Mouse (Mus musculus): ENCODE data around the gene Pitpnc1. TPM values are rescaled to one million over a fixed set of nuclear protein-coding genes. Genes with fewer than 3 reads are reported as not detected.

Gene Pitpnc1
- polyA plus RNA-seq, 1 experiment from 2014 or later: 16.2 TPM

- Histone ChIP-seq H3K27me3 (ENCODE audit: insufficient read depth, low read length) (no peaks in the 10 kb centered on the region), H3K4me3 (ENCODE audit: low read depth, low read length) (no peak overlapping the region), H3K36me3 (ENCODE audit: insufficient read depth) (no peaks in the 10 kb centered on the region), H3K4me1 (ENCODE audit: insufficient read depth) (0 out of 2 replicates have a peak, but pooled peaks cover 5% of the 10 kb centered on the region), H3K27ac (ENCODE audit: low read depth) (peak overlapping the region; percentile 61; the same call in 1 of the 2 replicates), H3K4me2 (no peak overlapping the region), H3K9ac (no peak overlapping the region), H3K9me3 (ENCODE audit: low read depth, low read length) (no peaks in the 10 kb centered on the region)
- no peak for ATAC-seq (ENCODE audit: insufficient read depth)
- TF ChIP-seq CTCF (IDR thresholded peaks at IDR 0.05; ENCODE audit: low read depth): no peak
- no peak for DNase-seq
- 74% methylated on average over 8 of the region's 8 CpGs for WGBS
These were observed 115.9 kb downstream of the Pitpnc1 start for GRCm38 (mm10) chr11:107354499-107355143.

- no peak overlapping the region for H3K27ac ChIP-seq (ENCODE audit: low read depth)
- WGBS: 40% methylated on average over 7 of the region's 7 CpGs
- no peak overlapping the region for H3K4me3 ChIP-seq (ENCODE audit: low read depth, low read length)
- H3K4me2 ChIP-seq: no peak overlapping the region
- no peaks in the 10 kb centered on the region for H3K36me3 ChIP-seq (ENCODE audit: insufficient read depth)
- DNase-seq (no peak), ATAC-seq (ENCODE audit: insufficient read depth) (no peak)
- no peak for TF ChIP-seq CTCF (IDR thresholded peaks at IDR 0.05; ENCODE audit: low read depth)
- no peaks in the 10 kb centered on the region for H3K27me3 ChIP-seq (ENCODE audit: insufficient read depth, low read length)
- H3K9me3 ChIP-seq (ENCODE audit: low read depth, low read length): no peaks in the 10 kb centered on the region
- 0 out of 2 replicates have a peak, but pooled peaks cover 5% of the 10 kb centered on the region for H3K4me1 ChIP-seq (ENCODE audit: insufficient read depth)
- no peak overlapping the region for H3K9ac ChIP-seq
These were observed 117.9 kb downstream of the Pitpnc1 start for GRCm38 (mm10) chr11:107352596-107352995.

GRCm38 (mm10) chr11:107349756-107350155, 120.7 kb downstream of the Pitpnc1 start:
- Histone ChIP-seq H3K36me3 (ENCODE audit: insufficient read depth) (no peaks in the 10 kb centered on the region), H3K9me3 (ENCODE audit: low read depth, low read length) (no peaks in the 10 kb centered on the region), H3K27ac (ENCODE audit: low read depth) (no peak overlapping the region), H3K27me3 (ENCODE audit: insufficient read depth, low read length) (no peaks in the 10 kb centered on the region), H3K4me1 (ENCODE audit: insufficient read depth) (0 out of 2 replicates have a peak, but pooled peaks cover 2% of the 10 kb centered on the region), H3K4me3 (ENCODE audit: low read depth, low read length) (no peak overlapping the region), H3K9ac (no peak overlapping the region), H3K4me2 (no peak overlapping the region)
- ATAC-seq (ENCODE audit: insufficient read depth): no peak
- no peak for TF ChIP-seq CTCF (IDR thresholded peaks at IDR 0.05; ENCODE audit: low read depth)
- WGBS: 87% methylated on average over 7 of the region's 7 CpGs
- DNase-seq: no peak

- H3K4me3 ChIP-seq (ENCODE audit: low read depth, low read length): no peak overlapping the region
- ATAC-seq (ENCODE audit: insufficient read depth): no peak
- H3K27ac ChIP-seq (ENCODE audit: low read depth): no peak overlapping the region
- H3K4me2 ChIP-seq: no peak overlapping the region
- DNase-seq: no peak
- no peaks in the 10 kb centered on the region for H3K9me3 ChIP-seq (ENCODE audit: low read depth, low read length)
- H3K27me3 ChIP-seq (ENCODE audit: insufficient read depth, low read length): no peaks in the 10 kb centered on the region
- no peak overlapping the region for H3K9ac ChIP-seq
- peaks cover 9% of the 10 kb centered on the region; the same call in 1 of the 2 replicates for H3K4me1 ChIP-seq (ENCODE audit: insufficient read depth)
- H3K36me3 ChIP-seq (ENCODE audit: insufficient read depth): no peaks in the 10 kb centered on the region
- TF ChIP-seq CTCF (IDR thresholded peaks at IDR 0.05; ENCODE audit: low read depth): no peak
- WGBS: 77% methylated on average over 4 of the region's 4 CpGs
These were observed 127.5 kb downstream of the Pitpnc1 start for GRCm38 (mm10) chr11:107343031-107343430.

GRCm38 (mm10) chr11:107342432-107342831, 128.1 kb downstream of the Pitpnc1 start:
- Histone ChIP-seq H3K9me3 (ENCODE audit: low read depth, low read length) (no peaks in the 10 kb centered on the region), H3K4me2 (no peak overlapping the region), H3K27me3 (ENCODE audit: insufficient read depth, low read length) (no peaks in the 10 kb centered on the region), H3K4me3 (ENCODE audit: low read depth, low read length) (no peak overlapping the region), H3K9ac (no peak overlapping the region), H3K4me1 (ENCODE audit: insufficient read depth) (peaks cover 15% of the 10 kb centered on the region; the same call in 1 of the 2 replicates), H3K27ac (ENCODE audit: low read depth) (no peak overlapping the region), H3K36me3 (ENCODE audit: insufficient read depth) (no peaks in the 10 kb centered on the region)
- DNase-seq (no peak), ATAC-seq (ENCODE audit: insufficient read depth) (no peak)
- TF ChIP-seq CTCF (IDR thresholded peaks at IDR 0.05; ENCODE audit: low read depth): no peak
- WGBS: 88% methylated on average over 1 of the region's 1 CpGs

- ATAC-seq (ENCODE audit: insufficient read depth): peak; percentile 48; the same call in 1 of the 2 replicates
- H3K4me2 ChIP-seq: no peak overlapping the region
- peak; percentile 71 for DNase-seq
- H3K36me3 ChIP-seq (ENCODE audit: insufficient read depth): no peaks in the 10 kb centered on the region
- H3K27me3 ChIP-seq (ENCODE audit: insufficient read depth, low read length): no peaks in the 10 kb centered on the region
- no peak overlapping the region for H3K4me3 ChIP-seq (ENCODE audit: low read depth, low read length)
- no peak overlapping the region for H3K27ac ChIP-seq (ENCODE audit: low read depth)
- 10% methylated on average over 15 of the region's 15 CpGs for WGBS
- TF ChIP-seq CTCF (IDR thresholded peaks at IDR 0.05; ENCODE audit: low read depth): no peak
- H3K9ac ChIP-seq: no peak overlapping the region
- no peaks in the 10 kb centered on the region for H3K9me3 ChIP-seq (ENCODE audit: low read depth, low read length)
- peaks cover 19% of the 10 kb centered on the region; the same call in 1 of the 2 replicates for H3K4me1 ChIP-seq (ENCODE audit: insufficient read depth)
These were observed 129.2 kb downstream of the Pitpnc1 start for GRCm38 (mm10) chr11:107341293-107341692.

GRCm38 (mm10) chr11:107340793-107341192, 129.7 kb downstream of the Pitpnc1 start:
- Histone ChIP-seq H3K4me2 (no peak overlapping the region), H3K4me3 (ENCODE audit: low read depth, low read length) (no peak overlapping the region), H3K4me1 (ENCODE audit: insufficient read depth) (peaks cover 19% of the 10 kb centered on the region; the same call in 1 of the 2 replicates), H3K27me3 (ENCODE audit: insufficient read depth, low read length) (no peaks in the 10 kb centered on the region), H3K9me3 (ENCODE audit: low read depth, low read length) (no peaks in the 10 kb centered on the region), H3K9ac (no peak overlapping the region), H3K36me3 (ENCODE audit: insufficient read depth) (no peaks in the 10 kb centered on the region), H3K27ac (ENCODE audit: low read depth) (no peak overlapping the region)
- ATAC-seq (ENCODE audit: insufficient read depth) (no peak), DNase-seq (no peak)
- TF ChIP-seq CTCF (IDR thresholded peaks at IDR 0.05; ENCODE audit: low read depth): no peak
- WGBS: 4% methylated on average over 2 of the region's 2 CpGs

All from lung, embryonic 14.5 days (tissue).